Mouse (Mus musculus): ENCODE results near the gene Ppp1r18. TPM values are rescaled to one million over a fixed set of nuclear protein-coding genes. Genes with fewer than 3 reads are reported as not detected.

The Ppp1r18 gene
- polyA plus RNA-seq (2016; fragmentation: Nextera tagmentation; extraction: Ambion mirVana): 11.9 and 12.6 TPM in 2 replicates

- Histone ChIP-seq H3K4me3 (peak within 1 kb of the TSS; percentile 61), H3K36me3 (no peaks in the 10 kb centered on the region; the same call in 1 of the 2 replicates), H3K9me3 (replicated peaks) (no peaks in the 10 kb centered on the region), H3K4me2 (peak within 1 kb of the TSS; percentile 91), H3K9ac (peak within 1 kb of the TSS; percentile 66), H3K27me3 (replicated peaks) (peaks cover 70% of the 10 kb centered on the region), H3K27ac (peak within 1 kb of the TSS; percentile 78), H3K4me1 (peaks cover 79% of the 10 kb centered on the region)
- no peak for ATAC-seq
- under 1% methylated on average over 48 of the region's 48 CpGs for WGBS (ENCODE audit: insufficient replicate concordance)
These were observed at the start of gene Ppp1r18 for GRCm38 (mm10) chr17:35865481-35866280. Gene Ppp1r18, plus strand, starts transcription at chr17:35865593.

GRCm38 (mm10) chr17:35815836-35816235, 49.6 kb upstream of the Ppp1r18 start:
- H3K9ac ChIP-seq: no peak overlapping the region
- H3K36me3 ChIP-seq: no peaks in the 10 kb centered on the region
- H3K4me3 ChIP-seq: no peak overlapping the region
- H3K4me1 ChIP-seq: peaks cover 54% of the 10 kb centered on the region
- WGBS (ENCODE audit: insufficient replicate concordance): 61% methylated on average over 7 of the region's 7 CpGs
- H3K9me3 ChIP-seq (replicated peaks): no peaks in the 10 kb centered on the region
- H3K27ac ChIP-seq: no peak overlapping the region
- no peak overlapping the region for H3K4me2 ChIP-seq
- no peak for ATAC-seq
- H3K27me3 ChIP-seq (replicated peaks): no peaks in the 10 kb centered on the region

- no peak overlapping the region for H3K27ac ChIP-seq
- ATAC-seq: no peak
- no peaks in the 10 kb centered on the region for H3K9me3 ChIP-seq (replicated peaks)
- H3K4me2 ChIP-seq: no peak overlapping the region
- 45% methylated on average over 11 of the region's 14 CpGs for WGBS (ENCODE audit: insufficient replicate concordance)
- peaks cover 55% of the 10 kb centered on the region for H3K4me1 ChIP-seq
- H3K9ac ChIP-seq: no peak overlapping the region
- H3K36me3 ChIP-seq: no peaks in the 10 kb centered on the region
- H3K27me3 ChIP-seq (replicated peaks): no peaks in the 10 kb centered on the region
- no peak overlapping the region for H3K4me3 ChIP-seq
These were observed 48.7 kb upstream of the Ppp1r18 start for GRCm38 (mm10) chr17:35816686-35817085.

GRCm38 (mm10) chr17:35817226-35817625, 48.2 kb upstream of the Ppp1r18 start:
- Histone ChIP-seq H3K27ac (no peak overlapping the region), H3K9ac (no peak overlapping the region), H3K4me2 (no peak overlapping the region), H3K27me3 (replicated peaks) (no peaks in the 10 kb centered on the region), H3K9me3 (replicated peaks) (no peaks in the 10 kb centered on the region), H3K4me3 (no peak overlapping the region), H3K4me1 (peaks cover 59% of the 10 kb centered on the region), H3K36me3 (no peaks in the 10 kb centered on the region)
- ATAC-seq: no peak
- WGBS (ENCODE audit: insufficient replicate concordance): 68% methylated on average over 10 of the region's 10 CpGs

GRCm38 (mm10) chr17:35820111-35820510, 45.3 kb upstream of the Ppp1r18 start:
- 28% methylated on average over 5 of the region's 5 CpGs for WGBS (ENCODE audit: insufficient replicate concordance)
- Histone ChIP-seq H3K9ac (no peak overlapping the region), H3K27ac (peak overlapping the region; percentile 97), H3K27me3 (replicated peaks) (no peaks in the 10 kb centered on the region), H3K4me1 (peaks cover 70% of the 10 kb centered on the region), H3K36me3 (peaks cover 5% of the 10 kb centered on the region), H3K4me2 (peak overlapping the region; percentile 95), H3K4me3 (no peak overlapping the region), H3K9me3 (replicated peaks) (no peaks in the 10 kb centered on the region)
- no peak for ATAC-seq

GRCm38 (mm10) chr17:35821439-35822430, 43.7 kb upstream of the Ppp1r18 start, which contains the start of gene Ier3:
Gene Ier3, plus strand, starts transcription at chr17:35821684.
- H3K4me2 ChIP-seq: peak within 1 kb of the TSS; percentile 95
- H3K27ac ChIP-seq: peak within 1 kb of the TSS; percentile 97
- peak within 1 kb of the TSS; percentile 81 for H3K4me3 ChIP-seq
- ATAC-seq: peak; percentile 43
- no peaks in the 10 kb centered on the region for H3K9me3 ChIP-seq (replicated peaks)
- peak within 1 kb of the TSS; percentile 85 for H3K9ac ChIP-seq
- peaks cover 72% of the 10 kb centered on the region for H3K4me1 ChIP-seq
- no peaks in the 10 kb centered on the region for H3K27me3 ChIP-seq (replicated peaks)
- peaks cover 21% of the 10 kb centered on the region for H3K36me3 ChIP-seq
- under 1% methylated on average over 62 of the region's 62 CpGs for WGBS (ENCODE audit: insufficient replicate concordance)

- peak overlapping the region; percentile 81 for H3K4me3 ChIP-seq
- H3K27ac ChIP-seq: peak overlapping the region; percentile 97
- peak; percentile 0; the same call in 1 of the 2 replicates for ATAC-seq
- H3K27me3 ChIP-seq (replicated peaks): no peaks in the 10 kb centered on the region
- H3K36me3 ChIP-seq: peaks cover 29% of the 10 kb centered on the region
- H3K9me3 ChIP-seq (replicated peaks): no peaks in the 10 kb centered on the region
- H3K9ac ChIP-seq: peak overlapping the region; percentile 85
- H3K4me2 ChIP-seq: peak overlapping the region; percentile 95
- peaks cover 70% of the 10 kb centered on the region for H3K4me1 ChIP-seq
- WGBS (ENCODE audit: insufficient replicate concordance): 0% methylated on average over 11 of the region's 11 CpGs
These were observed 42.8 kb upstream of the Ppp1r18 start for GRCm38 (mm10) chr17:35822564-35822963.

- Histone ChIP-seq H3K27me3 (replicated peaks) (no peaks in the 10 kb centered on the region), H3K4me1 (peaks cover 70% of the 10 kb centered on the region), H3K9me3 (replicated peaks) (no peaks in the 10 kb centered on the region), H3K4me2 (peak within 1 kb of the TSS; percentile 95), H3K27ac (peak within 1 kb of the TSS; percentile 97), H3K4me3 (peak within 1 kb of the TSS; percentile 81), H3K9ac (peak within 1 kb of the TSS; percentile 85), H3K36me3 (peaks cover 36% of the 10 kb centered on the region)
- under 1% methylated on average over 40 of the region's 47 CpGs for WGBS (ENCODE audit: insufficient replicate concordance)
- ATAC-seq: peak; percentile 79
These were observed 42.1 kb upstream of the Ppp1r18 start, which contains the start of gene Flot1 for GRCm38 (mm10) chr17:35822964-35823937. Gene Flot1, plus strand, starts transcription at chr17:35823230.

- Histone ChIP-seq H3K4me3 (peak overlapping the region; percentile 81), H3K27ac (peak overlapping the region; percentile 97)
- no peak for ATAC-seq
These were observed 41.0 kb upstream of the Ppp1r18 start for GRCm38 (mm10) chr17:35824402-35824801.

GRCm38 (mm10) chr17:35825109-35825850, 40.1 kb upstream of the Ppp1r18 start:
- H3K4me2 ChIP-seq: peak overlapping the region; percentile 95
- H3K9ac ChIP-seq: peak overlapping the region; percentile 85; the same call in 1 of the 2 replicates
- ATAC-seq: peak; percentile 18; the same call in 1 of the 2 replicates
- H3K36me3 ChIP-seq: peaks cover 44% of the 10 kb centered on the region
- peaks cover 73% of the 10 kb centered on the region for H3K4me1 ChIP-seq
- no peaks in the 10 kb centered on the region for H3K27me3 ChIP-seq (replicated peaks)
- 77% methylated on average over 13 of the region's 13 CpGs for WGBS (ENCODE audit: insufficient replicate concordance)
- peak overlapping the region; percentile 97 for H3K27ac ChIP-seq
- H3K4me3 ChIP-seq: no peak overlapping the region
- H3K9me3 ChIP-seq (replicated peaks): no peaks in the 10 kb centered on the region

More at GRCm38 (mm10) chr17:35824402-35824801, 41.0 kb upstream of the Ppp1r18 start:
- peak overlapping the region; percentile 85 for H3K9ac ChIP-seq
- peak overlapping the region; percentile 95 for H3K4me2 ChIP-seq
- H3K4me1 ChIP-seq: peaks cover 73% of the 10 kb centered on the region
- H3K27me3 ChIP-seq (replicated peaks): no peaks in the 10 kb centered on the region
- H3K36me3 ChIP-seq: peaks cover 41% of the 10 kb centered on the region
- H3K9me3 ChIP-seq (replicated peaks): no peaks in the 10 kb centered on the region
- 60% methylated on average over 7 of the region's 7 CpGs for WGBS (ENCODE audit: insufficient replicate concordance)
